Mouse (Mus musculus) midbrain, embryonic 16.5 days (tissue): ENCODE measurements at regions not wholly inside any gene's neighbourhood (a gene's known extent, or its start where the extent isn't known, plus 50 kb on each side); places are given as distances from the start of the nearest gene placed in this dataset.

ENCODE experiments used
- ATAC-seq: fragments of 200-750 bp; cut with Nextera tagmentation; 2 replicates; pipeline ENCODE4 v1.8.0; 2017; ENCODE audit warnings: moderate TSS enrichment
- H3K27ac ChIP-seq: fragments of 300-500 bp; sonication (generic); 2 replicates; pipeline ENCODE4 v1.5.1; 2014; ENCODE audit warnings: mild to moderate bottlenecking, low read length, mixed read lengths
- H3K27me3 ChIP-seq: fragments of 300-500 bp; sonication (generic); 2 replicates; pipeline ENCODE4 v1.6.1; 2014; ENCODE audit warnings: low read depth, low read length, mixed read lengths; ENCODE audit not compliant: control insufficient read depth, insufficient read depth
- H3K36me3 ChIP-seq: fragments of 300-500 bp; sonication (generic); 2 replicates; pipeline ENCODE4 v1.6.1; 2014; ENCODE audit warnings: mild to moderate bottlenecking, low read length, moderate library complexity, mixed read lengths; ENCODE audit not compliant: control insufficient read depth, insufficient read depth
- H3K4me1 ChIP-seq: fragments of 300-500 bp; sonication (generic); 2 replicates; pipeline ENCODE4 v1.6.1; 2014; ENCODE audit warnings: mild to moderate bottlenecking, low read length, mixed read lengths; ENCODE audit not compliant: control insufficient read depth, insufficient read depth
- H3K4me2 ChIP-seq: fragments of 300-500 bp; sonication (generic); 2 replicates; pipeline ENCODE4 v1.6.1; 2014; ENCODE audit warnings: mild to moderate bottlenecking, low read length, mixed read lengths
- H3K4me3 ChIP-seq: fragments of 300-500 bp; sonication (generic); 2 replicates; pipeline ENCODE4 v1.5.1; 2014; ENCODE audit warnings: low read depth, mild to moderate bottlenecking, low read length, moderate library complexity, mixed read lengths
- H3K9ac ChIP-seq: fragments of 300-500 bp; sonication (generic); 2 replicates; pipeline ENCODE4 v1.6.1; 2014; ENCODE audit warnings: low read depth, low read length, mixed read lengths
- H3K9me3 ChIP-seq: fragments of 300-500 bp; sonication (generic); replicated peaks from 2 replicates; pipeline ENCODE4 v1.6.1; 2014; ENCODE audit warnings: mild to moderate bottlenecking, low read length, mixed read lengths; ENCODE audit not compliant: control insufficient read depth, poor library complexity, severe bottlenecking
- WGBS: fragments of 180-500 bp; shearing (Covaris S2); extraction: QIAGEN DNeasy Blood & Tissue Kit; methylation state at CpG from one replicate; pipeline ENCODE4 v1.1.7; 2014; 5-methylcytosine and 5-hydroxymethylcytosine counted together

DNA sequence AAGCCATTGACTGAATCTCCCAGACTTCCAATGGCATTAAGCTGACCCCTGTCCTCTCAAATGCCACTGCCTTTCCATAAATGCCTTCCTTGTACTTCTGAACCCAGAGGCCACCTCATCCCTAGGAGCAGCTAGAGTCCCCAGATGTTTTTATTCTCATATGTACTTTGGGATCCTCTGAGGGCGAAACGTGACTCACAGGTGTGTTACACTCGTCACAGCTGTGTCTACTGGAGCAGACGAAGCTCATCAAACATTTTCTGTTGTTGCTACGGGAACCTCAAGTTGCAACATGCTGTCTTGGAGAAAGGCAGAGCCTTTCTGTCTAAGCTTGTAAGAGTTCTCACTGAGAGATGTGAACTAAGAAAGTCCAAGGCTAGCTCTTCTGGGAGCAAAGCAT lies 80.1 kb downstream of the Zfp706 start:
- WGBS: 75% methylated on average over 5 of the region's 5 CpGs

DNA sequence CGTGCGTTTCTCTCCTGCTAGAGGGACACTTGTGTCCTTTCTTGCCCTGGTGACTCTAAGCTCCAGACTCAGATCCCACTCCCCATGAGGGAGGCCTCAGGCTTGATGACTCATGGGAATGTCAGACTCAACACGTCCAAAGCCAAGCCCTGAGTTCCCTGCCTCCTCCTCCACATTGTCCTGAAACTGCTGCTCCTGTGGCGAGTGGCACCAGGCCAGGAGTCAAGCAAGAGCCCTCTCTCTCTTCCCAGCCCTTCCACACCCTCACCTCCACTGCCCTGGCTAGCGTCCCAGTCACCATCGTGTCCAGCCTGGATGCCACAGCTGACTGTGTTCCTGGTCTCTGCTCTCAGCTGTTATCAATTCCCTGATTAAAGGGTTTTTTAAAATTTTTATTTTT lies 83.4 kb downstream of the Zfp706 start:
- no peaks in the 10 kb centered on the region for H3K27me3 ChIP-seq
- H3K4me2 ChIP-seq: no peak overlapping the region
- no peaks in the 10 kb centered on the region for H3K36me3 ChIP-seq
- no peak for ATAC-seq
- no peaks in the 10 kb centered on the region for H3K4me1 ChIP-seq
- WGBS: 81% methylated on average over 6 of the region's 6 CpGs
- H3K9ac ChIP-seq: no peak overlapping the region
- H3K4me3 ChIP-seq: no peak overlapping the region
- H3K27ac ChIP-seq: no peak overlapping the region
- no peaks in the 10 kb centered on the region for H3K9me3 ChIP-seq

More for the DNA sequence above, 80.1 kb downstream of the Zfp706 start:
- no peaks in the 10 kb centered on the region for H3K36me3 ChIP-seq
- H3K4me1 ChIP-seq: no peaks in the 10 kb centered on the region
- H3K9ac ChIP-seq: no peak overlapping the region
- H3K4me3 ChIP-seq: no peak overlapping the region
- H3K4me2 ChIP-seq: no peak overlapping the region
- H3K9me3 ChIP-seq: no peaks in the 10 kb centered on the region
- no peak for ATAC-seq
- no peaks in the 10 kb centered on the region for H3K27me3 ChIP-seq
- no peak overlapping the region for H3K27ac ChIP-seq

DNA sequence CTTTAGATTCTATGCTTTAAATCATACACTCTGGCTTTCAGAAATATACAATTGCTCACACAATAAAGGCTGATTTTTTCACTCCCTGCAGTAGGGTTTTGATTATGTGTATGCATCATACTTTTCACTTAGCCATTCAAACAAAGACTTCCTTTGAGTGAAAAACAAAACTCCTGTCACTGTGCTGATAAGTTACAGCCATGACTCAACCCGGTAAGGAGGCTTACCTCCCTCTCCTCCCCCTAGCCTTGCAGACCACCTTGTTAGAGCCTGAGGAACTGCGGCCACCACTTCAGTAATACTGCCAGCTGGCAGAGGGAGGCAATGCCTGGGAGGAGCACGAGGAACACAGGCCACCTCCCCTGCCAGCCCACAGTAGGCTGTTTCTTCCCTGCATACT lies 86.2 kb downstream of the Zfp706 start:
- no peaks in the 10 kb centered on the region for H3K4me1 ChIP-seq
- ATAC-seq: no peak
- no peak overlapping the region for H3K4me2 ChIP-seq
- no peak overlapping the region for H3K4me3 ChIP-seq
- H3K27me3 ChIP-seq: no peaks in the 10 kb centered on the region
- no peaks in the 10 kb centered on the region for H3K36me3 ChIP-seq
- no peak overlapping the region for H3K9ac ChIP-seq
- H3K9me3 ChIP-seq: no peaks in the 10 kb centered on the region
- 39% methylated on average over 3 of the region's 3 CpGs for WGBS
- H3K27ac ChIP-seq: no peak overlapping the region

DNA sequence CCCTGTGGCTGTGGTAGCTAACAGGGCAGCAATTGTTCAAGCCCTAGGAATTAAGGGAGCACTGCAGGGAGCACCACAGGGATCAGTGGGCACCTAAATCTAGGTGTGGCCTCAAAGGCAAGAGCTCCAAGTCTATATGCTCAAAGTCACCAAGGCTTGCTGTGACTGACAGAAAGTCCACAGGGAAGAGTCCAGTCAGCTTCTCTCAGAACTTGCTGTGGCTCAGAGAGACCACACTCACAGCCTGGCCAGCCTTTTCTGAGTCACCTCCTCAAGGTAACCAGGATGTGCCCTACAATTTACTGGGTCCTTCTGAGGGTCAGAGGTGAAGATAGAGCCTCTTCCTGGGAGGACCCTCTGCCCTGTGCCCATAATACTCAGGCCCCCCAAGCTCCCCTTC lies 86.7 kb downstream of the Zfp706 start:
- no peaks in the 10 kb centered on the region for H3K27me3 ChIP-seq
- no peaks in the 10 kb centered on the region for H3K36me3 ChIP-seq
- H3K4me3 ChIP-seq: no peak overlapping the region
- no peak for ATAC-seq
- H3K9ac ChIP-seq: no peak overlapping the region
- no peak overlapping the region for H3K4me2 ChIP-seq
- H3K27ac ChIP-seq: no peak overlapping the region
- no peaks in the 10 kb centered on the region for H3K9me3 ChIP-seq
- H3K4me1 ChIP-seq: no peaks in the 10 kb centered on the region

DNA sequence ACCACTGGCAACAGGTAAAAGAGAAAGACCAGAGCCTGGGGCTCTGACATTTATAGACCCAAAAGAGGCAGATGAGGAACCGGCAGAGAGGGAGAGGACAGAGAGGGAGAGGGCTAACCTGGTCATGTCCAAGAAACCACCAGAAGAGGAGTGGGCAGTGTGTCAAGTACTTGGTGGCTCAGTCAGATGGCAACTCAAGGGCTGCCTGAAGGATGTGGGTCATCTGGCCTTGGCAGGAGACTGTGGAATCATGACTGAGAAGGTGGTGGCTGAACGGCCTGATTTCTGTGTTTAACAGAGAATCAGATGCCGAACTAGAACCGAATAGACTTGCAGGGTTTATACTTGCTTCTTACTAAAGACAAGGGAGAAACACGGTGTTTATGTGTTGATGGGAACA lies 87.9 kb downstream of the Zfp706 start:
- ATAC-seq: no peak
- no peaks in the 10 kb centered on the region for H3K4me1 ChIP-seq
- H3K9me3 ChIP-seq: no peaks in the 10 kb centered on the region
- no peak overlapping the region for H3K4me2 ChIP-seq
- no peaks in the 10 kb centered on the region for H3K36me3 ChIP-seq
- H3K4me3 ChIP-seq: no peak overlapping the region
- H3K9ac ChIP-seq: no peak overlapping the region
- H3K27me3 ChIP-seq: no peaks in the 10 kb centered on the region
- WGBS: 92% methylated on average over 5 of the region's 5 CpGs
- H3K27ac ChIP-seq: no peak overlapping the region

DNA sequence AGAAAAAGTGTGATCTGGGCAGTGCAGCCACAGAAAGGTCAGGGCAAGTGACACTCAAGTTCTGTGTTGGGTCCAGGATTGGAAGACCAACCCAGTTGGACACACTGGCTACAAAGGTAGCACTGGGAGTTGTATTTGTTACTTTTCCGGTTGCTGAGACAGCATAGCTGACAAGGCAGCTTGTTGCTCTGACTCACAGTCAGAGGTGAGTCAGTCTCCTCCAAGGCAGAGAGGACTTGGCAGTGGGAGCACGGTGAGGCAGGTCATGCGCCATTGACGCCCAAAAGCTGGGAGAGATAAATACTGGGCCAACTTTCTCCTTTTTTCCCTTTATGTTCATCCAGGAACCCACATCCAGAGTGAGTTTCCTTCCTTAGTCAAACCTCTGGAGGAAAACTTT lies 88.4 kb downstream of the Zfp706 start:
- H3K36me3 ChIP-seq: no peaks in the 10 kb centered on the region
- H3K27ac ChIP-seq: no peak overlapping the region
- no peak overlapping the region for H3K4me2 ChIP-seq
- H3K9me3 ChIP-seq: no peaks in the 10 kb centered on the region
- no peak overlapping the region for H3K4me3 ChIP-seq
- no peaks in the 10 kb centered on the region for H3K27me3 ChIP-seq
- 98% methylated on average over 4 of the region's 4 CpGs for WGBS
- H3K9ac ChIP-seq: no peak overlapping the region
- no peaks in the 10 kb centered on the region for H3K4me1 ChIP-seq
- no peak for ATAC-seq

DNA sequence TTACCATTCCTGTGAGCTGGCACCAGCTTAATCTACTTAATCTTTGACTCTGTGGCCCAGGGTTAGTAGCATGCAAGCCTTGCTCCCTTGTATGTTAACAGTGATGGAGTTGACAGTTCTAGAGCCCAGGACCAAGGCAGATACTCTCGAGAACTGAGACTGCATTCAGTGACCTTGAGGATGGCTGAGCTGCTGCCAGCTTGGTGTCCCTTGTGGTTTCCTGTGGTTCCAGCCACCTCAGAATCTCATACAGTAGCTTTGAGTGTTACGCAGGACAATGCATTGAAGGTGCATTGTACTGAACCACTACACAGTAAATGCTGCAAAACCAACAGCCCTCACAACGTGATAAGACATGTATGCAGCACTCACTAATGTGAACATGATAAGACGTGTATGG lies 90.6 kb downstream of the Zfp706 start:
- H3K9ac ChIP-seq: no peak overlapping the region
- no peaks in the 10 kb centered on the region for H3K9me3 ChIP-seq
- H3K4me2 ChIP-seq: no peak overlapping the region
- H3K4me1 ChIP-seq: no peaks in the 10 kb centered on the region
- no peaks in the 10 kb centered on the region for H3K27me3 ChIP-seq
- ATAC-seq: no peak
- WGBS: 79% methylated on average over 4 of the region's 4 CpGs
- H3K27ac ChIP-seq: no peak overlapping the region
- H3K36me3 ChIP-seq: no peaks in the 10 kb centered on the region
- H3K4me3 ChIP-seq: no peak overlapping the region

DNA sequence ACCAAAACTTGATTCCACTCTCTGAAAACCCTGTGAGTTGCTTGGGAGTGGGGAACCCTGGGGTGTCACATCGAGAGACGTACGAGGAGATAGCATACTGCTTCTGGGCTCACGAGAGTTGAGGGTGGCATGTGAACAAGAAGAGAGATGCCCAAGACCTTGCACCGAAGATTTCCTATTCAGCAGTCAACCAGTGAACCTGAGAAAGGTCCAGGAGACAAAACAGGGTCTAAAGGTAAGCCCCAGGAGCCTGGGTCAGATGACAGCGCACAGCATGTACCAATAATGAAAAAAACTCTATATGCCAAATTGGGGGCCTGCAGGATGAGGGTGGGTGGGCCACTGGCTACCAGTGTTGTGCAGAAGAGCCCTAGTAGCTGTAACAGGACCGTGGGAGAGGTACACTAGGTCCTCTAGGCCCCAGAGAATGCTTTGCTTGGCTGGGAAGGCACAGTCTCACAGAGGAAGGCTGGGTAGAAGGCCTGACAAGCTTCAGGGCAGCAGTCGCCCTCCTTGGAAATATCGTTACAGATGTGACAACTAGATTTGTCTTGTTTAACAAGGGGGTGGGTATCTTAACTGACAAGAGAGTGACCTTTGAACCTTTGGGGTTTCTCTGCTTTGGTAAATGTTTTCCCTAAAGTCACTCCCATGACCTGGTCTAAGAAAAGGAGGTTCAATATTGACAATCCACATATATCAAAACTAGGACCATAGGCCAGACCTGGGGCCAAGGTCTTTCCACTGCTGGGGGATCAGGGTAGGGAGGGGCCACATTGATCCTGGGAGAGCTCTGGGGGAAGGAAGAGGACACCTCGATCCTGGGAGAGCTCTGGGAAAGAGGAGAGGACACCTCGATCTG lies 93.1 kb downstream of the Zfp706 start:
- 88% methylated on average over 11 of the region's 11 CpGs for WGBS
- Histone ChIP-seq H3K36me3 (no peaks in the 10 kb centered on the region), H3K27ac (no peak overlapping the region), H3K4me1 (no peaks in the 10 kb centered on the region), H3K4me3 (no peak overlapping the region), H3K27me3 (no peaks in the 10 kb centered on the region), H3K9me3 (no peaks in the 10 kb centered on the region), H3K4me2 (no peak overlapping the region), H3K9ac (no peak overlapping the region)
- ATAC-seq: no peak

DNA sequence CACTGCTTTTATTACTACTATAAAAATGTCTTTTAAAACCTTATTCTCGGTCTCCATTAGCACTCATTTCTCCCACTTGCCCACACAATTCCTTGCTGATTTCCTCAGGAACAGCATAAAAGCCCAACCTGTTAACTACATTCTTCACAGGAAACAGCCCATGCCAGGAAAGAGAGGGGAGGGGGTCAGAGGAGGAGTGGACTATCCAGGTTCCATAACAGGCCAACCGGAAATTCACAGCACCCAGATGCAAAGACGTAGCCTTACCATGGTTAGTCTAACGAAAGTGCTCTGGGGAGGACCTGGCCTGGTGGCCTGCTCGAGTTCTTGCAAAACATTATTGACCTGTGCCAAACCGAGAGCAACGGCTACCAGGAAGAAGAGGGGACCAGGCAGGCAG lies 94.3 kb downstream of the Zfp706 start:
- Histone ChIP-seq H3K27ac (no peak overlapping the region), H3K9me3 (no peaks in the 10 kb centered on the region), H3K4me2 (no peak overlapping the region), H3K36me3 (no peaks in the 10 kb centered on the region), H3K4me3 (no peak overlapping the region), H3K9ac (no peak overlapping the region), H3K27me3 (no peaks in the 10 kb centered on the region), H3K4me1 (no peaks in the 10 kb centered on the region)
- ATAC-seq: no peak
- WGBS: 88% methylated on average over 7 of the region's 7 CpGs
